Mouse (Mus musculus) stomach, postnatal 0 days (tissue): ENCODE measurements around the gene Gm36864. TPM values are rescaled to one million over a fixed set of nuclear protein-coding genes. Genes with fewer than 3 reads are reported as not detected.

Experiments used
- ATAC-seq: fragments of 200-750 bp; cut with Nextera tagmentation; 2 replicates; pipeline ENCODE4 v1.8.0; 2017; ENCODE audit not compliant: low FRiP score, low TSS enrichment
- DNase-seq: peaks from one replicate; pipeline ENCODE4 v3.0.0-alpha.2; 2016; ENCODE audit warnings: low spot score
- H3K27ac ChIP-seq: fragments of 300-500 bp; sonication (generic); replicated peaks from 2 replicates; pipeline ENCODE4 v1.5.1; 2014; ENCODE audit warnings: mild to moderate bottlenecking, control low read depth
- H3K27me3 ChIP-seq: fragments of 300-500 bp; sonication (generic); 2 replicates; pipeline ENCODE4 v1.6.1; 2014; ENCODE audit warnings: low read length; ENCODE audit not compliant: control insufficient read depth, insufficient read depth
- H3K36me3 ChIP-seq: fragments of 300-500 bp; sonication (generic); 2 replicates; pipeline ENCODE4 v1.6.1; 2014; ENCODE audit warnings: low read length, mixed read lengths; ENCODE audit not compliant: control insufficient read depth, insufficient read depth
- H3K4me1 ChIP-seq: fragments of 300-500 bp; sonication (generic); replicated peaks from 2 replicates; pipeline ENCODE4 v1.6.1; 2014; ENCODE audit warnings: antibody characterized with exemption; ENCODE audit not compliant: control insufficient read depth, insufficient read depth
- H3K4me2 ChIP-seq: fragments of 300-500 bp; sonication (generic); replicated peaks from 2 replicates; pipeline ENCODE4 v1.6.1; 2014; ENCODE audit warnings: low read depth, mild to moderate bottlenecking, control low read depth, moderate library complexity
- H3K4me3 ChIP-seq: fragments of 300-500 bp; sonication (generic); 2 replicates; pipeline ENCODE4 v1.5.1; 2014; ENCODE audit warnings: low read depth, low read length, control low read depth
- H3K9ac ChIP-seq: fragments of 300-500 bp; sonication (generic); 2 replicates; pipeline ENCODE4 v1.6.1; 2014; ENCODE audit warnings: mild to moderate bottlenecking, low read length, control low read depth, mixed read lengths
- H3K9me3 ChIP-seq: fragments of 300-500 bp; sonication (generic); 2 replicates; pipeline ENCODE4 v1.6.1; 2016; ENCODE audit warnings: low read length; ENCODE audit not compliant: control insufficient read depth
- CTCF ChIP-seq: IDR thresholded peaks from 2 replicates; pipeline ENCODE4 v1.5.1; 2016; ENCODE audit warnings: antibody characterized with exemption, low read depth, mild to moderate bottlenecking, moderate library complexity
- EP300 ChIP-seq: optimal IDR thresholded peaks from 2 replicates; pipeline ENCODE3; 2016; ENCODE audit warnings: antibody characterized with exemption
- WGBS: fragments of 180-500 bp; shearing (Covaris S2); extraction: QIAGEN DNeasy Blood & Tissue Kit; methylation state at CpG from one replicate; pipeline ENCODE4 v1.1.7; 2014; 5-methylcytosine and 5-hydroxymethylcytosine counted together
- polyA plus RNA-seq: library from polyadenylated mRNA; unstranded; fragments of >200 nt; fragmentation: Nextera tagmentation; extraction: Ambion mirVana; gene quantifications from 2 replicates; pipeline ENCODE4 v1.2.1, GENCODE M21; 2015

Gm36864 gene
- polyA plus RNA-seq, 1 experiment from 2014 or later, result not detected

- 0 out of 2 replicates have a peak, but pooled peaks cover 2% of the 10 kb centered on the region for H3K27me3 ChIP-seq
- no peak for ATAC-seq
- no peak overlapping the region for H3K27ac ChIP-seq
- DNase-seq, result no peak
- H3K36me3 ChIP-seq, result no peaks in the 10 kb centered on the region
- TF ChIP-seq CTCF (no peak), EP300 (no peak)
- H3K4me2 ChIP-seq, result no peak overlapping the region
- H3K4me1 ChIP-seq, result no peaks in the 10 kb centered on the region
- no peaks in the 10 kb centered on the region for H3K9me3 ChIP-seq
- H3K4me3 ChIP-seq, result no peak overlapping the region
- H3K9ac ChIP-seq, result no peak overlapping the region
- 72% methylated on average over 7 of the region's 7 CpGs for WGBS
These were observed 37.5 kb downstream of the Gm36864 start for GRCm38 (mm10) chr7:44273446-44273845.

GRCm38 (mm10) chr7:44274096-44274495 lies 38.1 kb downstream of the Gm36864 start:
- no peaks in the 10 kb centered on the region for H3K4me1 ChIP-seq
- no peak for DNase-seq
- no peak for ATAC-seq
- no peak overlapping the region for H3K4me3 ChIP-seq
- H3K9me3 ChIP-seq, result no peaks in the 10 kb centered on the region
- no peak overlapping the region for H3K4me2 ChIP-seq
- 35% methylated on average over 11 of the region's 11 CpGs for WGBS
- H3K36me3 ChIP-seq, result no peaks in the 10 kb centered on the region
- H3K9ac ChIP-seq, result no peak overlapping the region
- TF ChIP-seq CTCF, result no peak
- TF ChIP-seq EP300, result no peak
- H3K27ac ChIP-seq, result no peak overlapping the region
- 0 out of 2 replicates have a peak, but pooled peaks cover 2% of the 10 kb centered on the region for H3K27me3 ChIP-seq

- Histone ChIP-seq H3K27ac (no peak overlapping the region), H3K4me3 (no peak overlapping the region), H3K27me3 (0 out of 2 replicates have a peak, but pooled peaks cover 2% of the 10 kb centered on the region), H3K4me1 (no peaks in the 10 kb centered on the region), H3K9ac (no peak overlapping the region), H3K4me2 (no peak overlapping the region), H3K36me3 (no peaks in the 10 kb centered on the region), H3K9me3 (no peaks in the 10 kb centered on the region)
- ATAC-seq (no peak), DNase-seq (no peak)
- WGBS, result 70% methylated on average over 3 of the region's 3 CpGs
- TF ChIP-seq CTCF (no peak), EP300 (no peak)
These were observed 39.6 kb downstream of the Gm36864 start for GRCm38 (mm10) chr7:44275546-44275945.

- H3K36me3 ChIP-seq, result no peaks in the 10 kb centered on the region
- 0 out of 2 replicates have a peak, but pooled peaks cover 2% of the 10 kb centered on the region for H3K27me3 ChIP-seq
- no peak overlapping the region for H3K4me2 ChIP-seq
- H3K9me3 ChIP-seq, result no peaks in the 10 kb centered on the region
- H3K4me1 ChIP-seq, result no peaks in the 10 kb centered on the region
- ATAC-seq, result no peak
- no peak overlapping the region for H3K9ac ChIP-seq
- no peak overlapping the region for H3K4me3 ChIP-seq
- no peak for TF ChIP-seq CTCF
- no peak for TF ChIP-seq EP300
- no peak for DNase-seq
- H3K27ac ChIP-seq, result no peak overlapping the region
- 69% methylated on average over 8 of the region's 10 CpGs for WGBS
These were observed 40.7 kb downstream of the Gm36864 start for GRCm38 (mm10) chr7:44276461-44277249.

- 46% methylated on average over 2 of the region's 2 CpGs for WGBS
- DNase-seq, result peak; percentile 33
These were observed 41.3 kb downstream of the Gm36864 start for GRCm38 (mm10) chr7:44277250-44277622.

GRCm38 (mm10) chr7:44280959-44281358 lies 45.0 kb downstream of the Gm36864 start:
- Histone ChIP-seq H3K4me1 (no peaks in the 10 kb centered on the region), H3K4me3 (no peak overlapping the region), H3K27me3 (0 out of 2 replicates have a peak, but pooled peaks cover 2% of the 10 kb centered on the region), H3K27ac (no peak overlapping the region), H3K4me2 (no peak overlapping the region), H3K9ac (no peak overlapping the region), H3K9me3 (no peaks in the 10 kb centered on the region), H3K36me3 (no peaks in the 10 kb centered on the region)
- WGBS, result 58% methylated on average over 1 of the region's 1 CpGs
- TF ChIP-seq EP300, result no peak
- no peak for TF ChIP-seq CTCF
- DNase-seq (no peak), ATAC-seq (no peak)

More at GRCm38 (mm10) chr7:44277250-44277622, 41.3 kb downstream of the Gm36864 start:
- Histone ChIP-seq H3K27ac (no peak overlapping the region), H3K9me3 (no peaks in the 10 kb centered on the region), H3K9ac (no peak overlapping the region), H3K27me3 (0 out of 2 replicates have a peak, but pooled peaks cover 2% of the 10 kb centered on the region), H3K4me1 (no peaks in the 10 kb centered on the region), H3K36me3 (no peaks in the 10 kb centered on the region), H3K4me2 (no peak overlapping the region), H3K4me3 (no peak overlapping the region)
- ATAC-seq, result no peak
- TF ChIP-seq CTCF (peak; percentile 64), EP300 (no peak)
